Mouse (Mus musculus) CH12.LX (cell line): ENCODE data around the gene Prkca. TPM values are rescaled to one million over a fixed set of nuclear protein-coding genes. Genes with fewer than 3 reads are reported as not detected.

Source experiments
- DNase-seq: peaks from one replicate; pipeline ENCODE4 v3.0.0-alpha.2; 2013; ENCODE audit errors: extremely low read depth
- H3K27ac ChIP-seq: 2 replicates; pipeline ENCODE4 v1.5.1; 2012; ENCODE audit warnings: low read depth, mild to moderate bottlenecking, control low read depth, moderate library complexity; ENCODE audit not compliant: insufficient read depth
- H3K27me3 ChIP-seq: replicated peaks from 2 replicates; pipeline ENCODE3; 2012; ENCODE audit warnings: inconsistent platforms
- H3K36me3 ChIP-seq, 2 experiments: replicated peaks in 1 of 2; 2 replicates each; pipeline versions ENCODE3 to v1.6.1; 2012; ENCODE audit warnings: inconsistent platforms in 1 of 2, low read length in 1 of 2, mild to moderate bottlenecking in 1 of 2, mixed read lengths in 1 of 2, moderate library complexity in 1 of 2; ENCODE audit not compliant: control insufficient read depth in 1 of 2, insufficient read depth in 1 of 2
- H3K4me1 ChIP-seq, 2 experiments: 2 replicates each; pipeline ENCODE4 v1.6.1; 2012; ENCODE audit warnings: inconsistent platforms in 1 of 2, moderate library complexity in 1 of 2; ENCODE audit not compliant: insufficient read depth in 2 of 2, control insufficient read depth in 1 of 2
- H3K4me2 ChIP-seq: 2 replicates; pipeline ENCODE4 v1.6.1; 2012; ENCODE audit warnings: low read depth, mild to moderate bottlenecking, control low read depth; ENCODE audit not compliant: poor library complexity, insufficient read depth, severe bottlenecking
- H3K4me3 ChIP-seq, 3 experiments: fragments of 150-350 bp in 1 of 3; sonication (generic) in 1 of 3; replicated peaks in 1 of 3; 2 replicates each; pipeline versions ENCODE3 to v1.5.1; 2011 to 2012; ENCODE audit warnings: low read depth in 2 of 3, low read length in 2 of 3, mild to moderate bottlenecking in 2 of 3, moderate library complexity in 2 of 3, control low read depth in 1 of 3, improper control_type of control experiment in 1 of 3, inconsistent platforms in 1 of 3, mixed read lengths in 1 of 3; ENCODE audit not compliant: poor library complexity in 1 of 3
- H3K79me2 ChIP-seq: replicated peaks from 2 replicates; pipeline ENCODE4 v1.6.1; 2012; ENCODE audit warnings: mild to moderate bottlenecking, moderate library complexity; ENCODE audit not compliant: control insufficient read depth, poor library complexity, insufficient read depth, severe bottlenecking; ENCODE audit errors: extremely low read depth
- H3K9ac ChIP-seq: 2 replicates; pipeline ENCODE4 v1.6.1; 2012; ENCODE audit warnings: low read depth, mild to moderate bottlenecking, control low read depth, moderate library complexity; ENCODE audit not compliant: insufficient read depth
- H3K9me3 ChIP-seq: replicated peaks from 2 replicates; pipeline ENCODE3; 2012; ENCODE audit warnings: low read length, inconsistent platforms, mixed read lengths
- BHLHE40 ChIP-seq: IDR thresholded peaks from 2 replicates; pipeline ENCODE4 v1.6.1; 2011; ENCODE audit warnings: mild to moderate bottlenecking, low read depth, low read length, improper control_type of control experiment
- CHD1 ChIP-seq: IDR thresholded peaks from 2 replicates; pipeline ENCODE4 v1.6.1; 2012; ENCODE audit warnings: low read depth, low read length, improper control_type of control experiment, inconsistent platforms
- CHD2 ChIP-seq: IDR thresholded peaks from 2 replicates; pipeline ENCODE4 v1.6.1; 2011; ENCODE audit warnings: low read length, improper control_type of control experiment
- E2F4 ChIP-seq: IDR thresholded peaks from 2 replicates; pipeline ENCODE4 v1.6.1; 2011; ENCODE audit warnings: low read depth, low read length, improper control_type of control experiment; ENCODE audit not compliant: insufficient replicate concordance
- ELF1 ChIP-seq: IDR thresholded peaks from 2 replicates; pipeline ENCODE4 v1.6.1; 2014; ENCODE audit warnings: low read depth, mild to moderate bottlenecking, inconsistent platforms, low read length, improper control_type of control experiment
- EP300 ChIP-seq: IDR thresholded peaks from 2 replicates; pipeline ENCODE4 v1.6.1; 2011; ENCODE audit warnings: low read length, improper control_type of control experiment
- ETS1 ChIP-seq: conservative IDR thresholded peaks from 2 replicates; pipeline ENCODE4 v1.6.1; 2012; ENCODE audit warnings: low read depth, mild to moderate bottlenecking, inconsistent platforms, low read length, improper control_type of control experiment, moderate library complexity
- HCFC1 ChIP-seq: IDR thresholded peaks from 2 replicates; pipeline ENCODE4 v1.6.1; 2012; ENCODE audit warnings: low read depth, mild to moderate bottlenecking, inconsistent platforms, low read length, improper control_type of control experiment
- IRF4 ChIP-seq: IDR thresholded peaks from 2 replicates; pipeline ENCODE4 v1.6.1; 2014; ENCODE audit warnings: low read depth, mild to moderate bottlenecking, inconsistent platforms, low read length, improper control_type of control experiment
- JUN ChIP-seq: IDR thresholded peaks from 2 replicates; pipeline ENCODE4 v1.6.1; 2011; ENCODE audit warnings: low read depth, mild to moderate bottlenecking, low read length, improper control_type of control experiment, moderate library complexity; ENCODE audit not compliant: insufficient read depth
- JUND ChIP-seq: conservative IDR thresholded peaks from 2 replicates; pipeline ENCODE4 v1.6.1; 2011; ENCODE audit warnings: low read depth, low read length, improper control_type of control experiment
- MAX ChIP-seq: IDR thresholded peaks from 2 replicates; pipeline ENCODE4 v1.6.1; 2011; ENCODE audit warnings: low read length, improper control_type of control experiment
- MAZ ChIP-seq: IDR thresholded peaks from 2 replicates; pipeline ENCODE4 v1.6.1; 2012; ENCODE audit warnings: low read depth, mild to moderate bottlenecking, inconsistent platforms, low read length, improper control_type of control experiment, moderate library complexity
- MEF2A ChIP-seq: IDR thresholded peaks from 2 replicates; pipeline ENCODE4 v1.6.1; 2014; ENCODE audit warnings: low read depth, mild to moderate bottlenecking, inconsistent platforms, low read length, improper control_type of control experiment, borderline replicate concordance
- MXI1 ChIP-seq: IDR thresholded peaks from 2 replicates; pipeline ENCODE4 v1.6.1; 2011; ENCODE audit warnings: mild to moderate bottlenecking, low read depth, low read length, improper control_type of control experiment
- MYC ChIP-seq: IDR thresholded peaks from 2 replicates; pipeline ENCODE4 v1.6.1; 2011; ENCODE audit warnings: low read depth, mild to moderate bottlenecking, improper control_type of control experiment, low read length
- PAX5 ChIP-seq: IDR thresholded peaks from 2 replicates; pipeline ENCODE4 v1.6.1; 2012; ENCODE audit warnings: low read length, inconsistent platforms, mixed read lengths
- RAD21 ChIP-seq: IDR thresholded peaks from 2 replicates; pipeline ENCODE4 v1.6.1; 2011; ENCODE audit warnings: low read depth, mild to moderate bottlenecking, low read length, improper control_type of control experiment, moderate library complexity
- SMC3 ChIP-seq: IDR thresholded peaks from 2 replicates; pipeline ENCODE4 v1.6.1; 2011; ENCODE audit warnings: low read depth, low read length, improper control_type of control experiment
- TBP ChIP-seq: conservative IDR thresholded peaks from 2 replicates; pipeline ENCODE4 v1.6.1; 2011; ENCODE audit warnings: low read depth, low read length, improper control_type of control experiment
- USF1 ChIP-seq: IDR thresholded peaks from 2 replicates; pipeline ENCODE4 v1.6.1; 2014; ENCODE audit warnings: low read depth, mild to moderate bottlenecking, inconsistent platforms, low read length, improper control_type of control experiment
- USF2 ChIP-seq: conservative IDR thresholded peaks from 2 replicates; pipeline ENCODE4 v1.6.1; 2011; ENCODE audit warnings: low read depth, low read length, improper control_type of control experiment
- ZMIZ1 ChIP-seq: IDR thresholded peaks from 2 replicates; pipeline ENCODE4 v1.6.1; 2012; ENCODE audit warnings: low read depth, mild to moderate bottlenecking, inconsistent platforms, low read length, improper control_type of control experiment
- ZNF384 ChIP-seq: IDR thresholded peaks from 2 replicates; pipeline ENCODE4 v1.6.1; 2012; ENCODE audit warnings: low read depth, low read length, improper control_type of control experiment, inconsistent platforms
- dilution Hi-C: fragments of 300-500 bp; cut with MboI; formaldehyde crosslinking; loops from 2 replicates; pipeline ENCODE4 v1.14.3; 2020; ENCODE audit warnings: low sequenced_read_pairs; ENCODE audit not compliant: extremely low pct_unique_long_range_greater_than_20kb, extremely low pct_ligation_motif_present
- in situ Hi-C: fragments of 300-500 bp; cut with MboI; formaldehyde crosslinking; loops from 3 replicates; pipeline ENCODE4 v1.14.3; 2019; ENCODE audit warnings: low sequenced_read_pairs, low pct_ligation_motif_present, low pct_unique_long_range_greater_than_20kb, mixed read lengths
- polyA plus RNA-seq: library from polyadenylated mRNA; unstranded; fragments of >175 nt; gene quantifications from 2 replicates; pipeline ENCODE4 v1.2.1, GENCODE M21; 2012; ENCODE audit warnings: low read depth; ENCODE audit not compliant: insufficient read length
- total RNA-seq, 2 experiments: library from RNA; depleted of rRNA; stranded (reverse); fragments of 300-350 nt in 1 of 2; fragments of >200 nt in 1 of 2; gene quantifications; 2 replicates each; pipeline ENCODE4 v1.2.3; 2012 to 2014

Prkca gene
- total and polyA plus RNA-seq, 3 experiments = 40.0 to 107 (median 43.7) TPM

GRCm38 (mm10) chr11:108160056-108160455 lies 183.7 kb downstream of the Prkca start:
- no peak for DNase-seq
- H3K4me3 ChIP-seq = no peak overlapping the region
- no peak overlapping the region for H3K27ac ChIP-seq
- no peak for TF ChIP-seq PAX5
- H3K9me3 ChIP-seq = peaks cover 18% of the 10 kb centered on the region
- no peak overlapping the region for H3K4me2 ChIP-seq
- H3K79me2 ChIP-seq = peaks cover 6% of the 10 kb centered on the region; the same call in 1 of the 2 replicates
- no peak overlapping the region for H3K9ac ChIP-seq
- dilution Hi-C loops (no loop called here), in situ Hi-C loops (no loop called here)
- peaks cover 26 to 65% of the 10 kb centered on the region in 2 experiments for H3K4me1 ChIP-seq
- no peaks in the 10 kb centered on the region for H3K27me3 ChIP-seq
- H3K36me3 ChIP-seq = peaks cover 5 to 40% of the 10 kb centered on the region in 2 experiments

- Histone ChIP-seq H3K9me3 (peaks cover 18% of the 10 kb centered on the region), H3K4me2 (no peak overlapping the region), H3K4me3 (no peak overlapping the region), H3K9ac (no peak overlapping the region), H3K79me2 (peaks cover 14% of the 10 kb centered on the region), H3K36me3 (peaks cover 5 to 34% of the 10 kb centered on the region in 2 experiments), H3K27ac (peak overlapping the region; percentile 83), H3K4me1 (peaks cover 35 to 65% of the 10 kb centered on the region in 2 experiments), H3K27me3 (no peaks in the 10 kb centered on the region)
- DNase-seq = no peak
- dilution Hi-C loops = no loop called here
- no peak for TF ChIP-seq JUND
- no peak for TF ChIP-seq ZMIZ1
- no peak for TF ChIP-seq MAZ
- no peak for TF ChIP-seq MEF2A
- no peak for TF ChIP-seq USF2
- no peak for TF ChIP-seq HCFC1
- no peak for TF ChIP-seq E2F4
- in situ Hi-C loops = loop anchor here (5.0 kb wide), 1 partner anchor 44 kb away; no protein-coding TSS in a partner anchor
Measured at GRCm38 (mm10) chr11:108158046-108158445, 185.7 kb downstream of the Prkca start.

DNA sequence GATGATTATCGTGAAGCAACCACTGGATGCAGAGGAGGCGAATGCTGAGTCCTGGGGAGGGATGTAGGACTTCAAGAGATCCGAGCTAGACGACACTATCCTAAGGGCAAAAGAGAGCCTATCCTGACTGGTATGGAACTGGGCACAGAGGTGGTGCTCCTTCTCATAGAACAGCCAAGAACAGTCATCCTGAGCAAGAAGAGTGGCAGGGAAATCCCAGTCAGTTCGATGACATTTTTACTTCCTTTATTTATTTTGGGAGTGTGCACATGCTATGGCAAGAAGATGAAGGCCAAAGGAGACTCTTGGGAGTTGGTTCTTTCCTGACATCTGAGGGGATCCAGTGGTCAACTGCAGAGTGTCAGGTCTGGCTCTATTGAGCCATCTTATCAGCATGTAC lies 186.7 kb downstream of the Prkca start:
- in situ Hi-C loops (loop anchor here (5.0 kb wide), 1 partner anchor 45 kb away; no protein-coding TSS in a partner anchor), dilution Hi-C loops (no loop called here)
- peak overlapping the region; percentile 11; the same call in 1 of the 2 replicates for H3K9ac ChIP-seq
- H3K9me3 ChIP-seq = peaks cover 18% of the 10 kb centered on the region
- no peaks in the 10 kb centered on the region for H3K27me3 ChIP-seq
- peak overlapping the region; percentile 42 for H3K4me2 ChIP-seq
- peak; percentile 79 for DNase-seq
- H3K4me1 ChIP-seq = peaks cover 39 to 65% of the 10 kb centered on the region in 2 experiments
- H3K79me2 ChIP-seq = peaks cover 16% of the 10 kb centered on the region
- peaks cover 5 to 28% of the 10 kb centered on the region in 2 experiments for H3K36me3 ChIP-seq
- no peak overlapping the region for H3K4me3 ChIP-seq
- H3K27ac ChIP-seq = peak overlapping the region; percentile 83
- TF ChIP-seq IRF4 (peak; percentile 91), JUN (peak; percentile 73), ETS1 (peak; percentile 95), ZNF384 (peak; percentile 65), MAX (peak; percentile 74; the same call in 1 of the 2 replicates), USF1 (no peak), E2F4 (no peak), MYC (peak; percentile 54; the same call in 1 of the 2 replicates), RAD21 (peak; percentile 2; the same call in 1 of the 2 replicates), EP300 (peak; percentile 93), CHD1 (0 out of 2 replicates have a peak, but pooled peaks have one; percentile 1), TBP (0 out of 2 replicates have a peak, but pooled peaks have one; percentile 37), BHLHE40 (peak; percentile 95), MEF2A (peak; percentile 98), CHD2 (peak; percentile 39; the same call in 1 of the 2 replicates), ELF1 (peak; percentile 12; the same call in 1 of the 2 replicates), JUND (peak; percentile 67), SMC3 (no peak; the same call in 1 of the 2 replicates), USF2 (no peak), MXI1 (no peak)
